Mouse (Mus musculus) urinary bladder, postnatal 25 days (tissue): ENCODE data around the gene Wipi1.
A peak's percentile ranks its signal among the peaks of the same experiment; 100 is the strongest.

Source experiments
- DNase-seq: peaks from one replicate; pipeline ENCODE4 v3.0.0; 2022; ENCODE audit warnings: low spot score

The Wipi1 gene

GRCm38 (mm10) chr11:109619055-109619454, 7.3 kb upstream of the Wipi1 start:
- peak; percentile 55 for DNase-seq

GRCm38 (mm10) chr11:109616766-109617165, 5.0 kb upstream of the Wipi1 start:
- no peak for DNase-seq

GRCm38 (mm10) chr11:109616352-109616751, 4.6 kb upstream of the Wipi1 start:
- DNase-seq: no peak

GRCm38 (mm10) chr11:109615286-109615685, 3.5 kb upstream of the Wipi1 start:
- no peak for DNase-seq

- DNase-seq: no peak
Measured at GRCm38 (mm10) chr11:109612871-109613529, 1.2 kb upstream of the Wipi1 start.

- DNase-seq: no peak
Measured at GRCm38 (mm10) chr11:109610795-109611302, 918 bp downstream of the Wipi1 start.

GRCm38 (mm10) chr11:109610046-109610794, 1.5 kb downstream of the Wipi1 start:
- no peak for DNase-seq

- DNase-seq: no peak
Measured at GRCm38 (mm10) chr11:109608976-109609625, 2.7 kb downstream of the Wipi1 start.

- DNase-seq: no peak
Measured at GRCm38 (mm10) chr11:109607600-109607999, 4.2 kb downstream of the Wipi1 start.

GRCm38 (mm10) chr11:109598778-109599570, 12.8 kb downstream of the Wipi1 start:
- no peak for DNase-seq

GRCm38 (mm10) chr11:109594761-109595160, 17.0 kb downstream of the Wipi1 start:
- DNase-seq: no peak

GRCm38 (mm10) chr11:109593200-109593981, 18.4 kb downstream of the Wipi1 start:
- DNase-seq: no peak

GRCm38 (mm10) chr11:109591511-109591910, 20.3 kb downstream of the Wipi1 start:
- no peak for DNase-seq

- no peak for DNase-seq
Measured at GRCm38 (mm10) chr11:109590012-109590411, 21.8 kb downstream of the Wipi1 start.

GRCm38 (mm10) chr11:109587638-109588374, 24.0 kb downstream of the Wipi1 start:
- DNase-seq: no peak

- no peak for DNase-seq
Measured at GRCm38 (mm10) chr11:109587019-109587418, 24.7 kb downstream of the Wipi1 start.

GRCm38 (mm10) chr11:109586424-109586823, 25.3 kb downstream of the Wipi1 start:
- no peak for DNase-seq

GRCm38 (mm10) chr11:109584843-109585713, 26.7 kb downstream of the Wipi1 start:
- DNase-seq: peak; percentile 69

GRCm38 (mm10) chr11:109583986-109584385, 27.8 kb downstream of the Wipi1 start:
- no peak for DNase-seq
